Mouse (Mus musculus) regulatory T cell (primary cell): ENCODE measurements around the gene 9130019O22Rik.
"Not testable (repeated sequence)": the region's sequence is repeated elsewhere in the genome, so short reads cannot be mapped to it uniquely, and the experiment has no call there.

ENCODE experiments used
- in situ Hi-C: fragments of 300-600 bp; cut with MboI, MseI; formaldehyde crosslinking; loops from one replicate; pipeline ENCODE4 v1.15.1; 2025; ENCODE audit warnings: high pct_unique_total_duplicates

The 9130019O22Rik gene

GRCm38 (mm10) chr7:127375271-127376245, 11.4 kb downstream of the 9130019O22Rik start, which contains the start of gene Zfp747:
TSS of gene Zfp747 (minus strand) at chr7:127376050.
- in situ Hi-C loops, result not testable (repeated sequence)

GRCm38 (mm10) chr7:127371870-127372269, 15.1 kb downstream of the 9130019O22Rik start:
- in situ Hi-C loops, result not testable (repeated sequence)

- in situ Hi-C loops, result no loop called here
Measured at GRCm38 (mm10) chr7:127371213-127371612, 15.8 kb downstream of the 9130019O22Rik start.

- in situ Hi-C loops, result no loop called here
Measured at GRCm38 (mm10) chr7:127366249-127366648, 20.7 kb downstream of the 9130019O22Rik start.

GRCm38 (mm10) chr7:127364166-127364565, 22.8 kb downstream of the 9130019O22Rik start:
- in situ Hi-C loops, result loop anchor here (5.0 kb wide), 2 partner anchors 53 to 133 kb away; no protein-coding TSS in a partner anchor

- in situ Hi-C loops, result loop anchor here (5.0 kb wide), 2 partner anchors 54 to 134 kb away; no protein-coding TSS in a partner anchor
Measured at GRCm38 (mm10) chr7:127363475-127363921, 23.5 kb downstream of the 9130019O22Rik start.

GRCm38 (mm10) chr7:127362418-127362817, 24.5 kb downstream of the 9130019O22Rik start:
- in situ Hi-C loops, result loop anchor here (5.0 kb wide), 2 partner anchors 55 to 135 kb away; no protein-coding TSS in a partner anchor

GRCm38 (mm10) chr7:127361449-127361848, 25.5 kb downstream of the 9130019O22Rik start:
- in situ Hi-C loops, result loop anchor here (5.0 kb wide), 2 partner anchors 56 to 136 kb away; no protein-coding TSS in a partner anchor

- in situ Hi-C loops, result loop anchor here (5.0 kb wide), 2 partner anchors 57 to 137 kb away; no protein-coding TSS in a partner anchor
Measured at GRCm38 (mm10) chr7:127360265-127360664, 26.7 kb downstream of the 9130019O22Rik start.

- in situ Hi-C loops, result no loop called here
Measured at GRCm38 (mm10) chr7:127358472-127358871, 28.5 kb downstream of the 9130019O22Rik start.

GRCm38 (mm10) chr7:127357871-127358270, 29.1 kb downstream of the 9130019O22Rik start:
- in situ Hi-C loops, result no loop called here

- in situ Hi-C loops, result no loop called here
Measured at GRCm38 (mm10) chr7:127355796-127356195, 31.2 kb downstream of the 9130019O22Rik start.

- in situ Hi-C loops, result no loop called here
Measured at GRCm38 (mm10) chr7:127351230-127352004, 35.5 kb downstream of the 9130019O22Rik start.

- in situ Hi-C loops, result no loop called here
Measured at GRCm38 (mm10) chr7:127346676-127347075, 40.3 kb downstream of the 9130019O22Rik start.

GRCm38 (mm10) chr7:127345512-127346325, 41.2 kb downstream of the 9130019O22Rik start, which contains the start of gene Zfp768:
TSS of gene Zfp768 (minus strand) at chr7:127345589.
- in situ Hi-C loops, result no loop called here

GRCm38 (mm10) chr7:127345092-127345491, 41.9 kb downstream of the 9130019O22Rik start:
- in situ Hi-C loops, result no loop called here

- in situ Hi-C loops, result no loop called here
Measured at GRCm38 (mm10) chr7:127344371-127344770, 42.6 kb downstream of the 9130019O22Rik start.

GRCm38 (mm10) chr7:127343351-127344019, 43.5 kb downstream of the 9130019O22Rik start:
- in situ Hi-C loops, result no loop called here

- in situ Hi-C loops, result no loop called here
Measured at GRCm38 (mm10) chr7:127342888-127343287, 44.1 kb downstream of the 9130019O22Rik start.

- in situ Hi-C loops, result no loop called here
Measured at GRCm38 (mm10) chr7:127342332-127342731, 44.6 kb downstream of the 9130019O22Rik start.
